Mouse (Mus musculus): ENCODE results near the gene S100a16.

The S100a16 gene

DNA sequence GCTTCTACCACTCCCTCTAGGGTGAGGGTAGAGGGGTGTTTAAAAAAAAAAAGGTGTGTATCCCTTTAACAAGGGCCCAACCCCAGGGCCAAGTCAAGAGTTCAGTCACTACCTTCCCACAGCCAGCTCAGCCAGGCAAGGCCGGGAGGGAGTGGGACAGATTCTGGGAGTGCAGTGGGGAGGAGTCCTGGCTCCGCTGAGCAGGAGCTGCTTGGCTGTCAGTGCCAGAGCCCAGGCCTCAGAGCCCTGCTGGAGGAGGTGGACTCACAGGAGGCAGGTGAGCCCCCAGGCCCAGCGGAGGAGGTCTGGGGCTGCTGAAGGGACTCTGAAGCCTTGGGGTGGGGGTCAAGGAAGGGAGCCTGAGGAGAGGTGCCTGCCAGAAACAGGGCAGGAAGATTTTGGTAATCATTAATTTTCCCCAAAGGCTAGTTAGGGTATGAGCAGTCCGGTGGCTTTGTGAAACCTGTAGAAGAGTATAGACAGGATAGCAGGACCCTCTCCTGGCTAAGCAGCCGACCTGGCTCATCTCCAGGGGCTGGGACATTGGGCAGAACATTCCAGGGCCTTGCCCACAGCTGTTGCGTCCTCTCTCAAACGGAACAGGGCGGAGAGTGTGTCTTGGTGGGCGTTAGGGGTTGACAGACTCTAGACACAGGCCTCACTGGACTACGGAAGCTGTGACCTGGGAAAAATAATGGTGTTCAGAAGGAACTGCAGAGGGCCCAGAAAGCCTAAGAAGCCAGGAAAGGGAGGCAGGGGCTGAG lies at the start of gene S100a16:
TSS of gene S100a16 (plus strand) at position 114 of the 764 bp plus-strand sequence.
- DNase-seq (ENCODE audit: low read depth, low spot score) = no peak

DNA sequence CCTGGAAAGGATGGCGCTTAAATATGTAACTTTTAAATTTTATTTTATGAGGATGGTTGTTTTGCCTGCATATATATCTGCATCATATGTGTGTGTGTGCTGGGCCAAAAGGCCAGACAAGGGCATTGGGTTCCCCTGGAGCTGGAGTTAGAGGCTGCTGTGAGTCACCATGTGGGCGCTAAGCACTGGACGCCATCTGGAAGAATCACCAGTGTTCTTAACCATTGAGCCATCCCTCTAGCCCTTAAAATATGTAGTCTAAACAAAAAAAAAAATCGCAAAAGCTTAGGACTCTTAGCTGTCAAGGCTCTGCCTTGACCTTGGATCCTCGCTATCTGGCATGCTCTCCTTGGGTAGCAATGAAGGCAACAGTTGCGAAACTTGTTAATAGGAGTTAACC lies 48.5 kb upstream of the S100a16 start:
- DNase-seq (ENCODE audit: low read depth, low spot score) = no peak

DNA sequence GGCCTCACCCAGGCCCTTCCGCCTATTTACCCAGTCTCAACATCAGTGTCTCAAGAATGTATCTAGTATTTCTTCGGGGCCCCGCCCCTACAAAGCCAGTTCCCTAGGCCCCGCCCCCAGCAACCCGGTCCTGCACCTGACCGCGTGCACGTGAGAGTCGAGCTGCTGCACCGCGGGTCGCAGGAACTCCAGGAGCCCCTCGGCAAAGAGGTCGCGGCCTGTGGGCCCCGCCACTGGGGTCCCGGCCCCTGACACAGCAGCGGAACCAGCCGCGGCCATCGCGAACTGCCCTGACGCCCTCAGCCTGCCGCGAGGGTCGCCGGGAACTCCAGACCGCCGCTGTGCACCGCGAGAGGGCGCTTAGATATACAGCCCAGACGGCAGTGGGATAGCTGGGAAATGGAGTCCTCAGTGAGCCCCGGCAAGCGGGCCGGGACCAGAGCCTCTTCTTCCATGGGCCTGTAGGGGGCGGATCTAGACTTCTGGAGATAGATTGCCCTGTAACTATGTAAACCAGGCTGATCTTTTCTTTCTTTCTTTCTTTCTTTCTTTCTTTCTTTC lies 46.3 kb upstream of the S100a16 start, which contains the start of gene Snapin:
TSS of gene Snapin (minus strand) at position 338 of the 561 bp plus-strand sequence.
- DNase-seq (ENCODE audit: low read depth, low spot score) = peak; percentile 97

DNA sequence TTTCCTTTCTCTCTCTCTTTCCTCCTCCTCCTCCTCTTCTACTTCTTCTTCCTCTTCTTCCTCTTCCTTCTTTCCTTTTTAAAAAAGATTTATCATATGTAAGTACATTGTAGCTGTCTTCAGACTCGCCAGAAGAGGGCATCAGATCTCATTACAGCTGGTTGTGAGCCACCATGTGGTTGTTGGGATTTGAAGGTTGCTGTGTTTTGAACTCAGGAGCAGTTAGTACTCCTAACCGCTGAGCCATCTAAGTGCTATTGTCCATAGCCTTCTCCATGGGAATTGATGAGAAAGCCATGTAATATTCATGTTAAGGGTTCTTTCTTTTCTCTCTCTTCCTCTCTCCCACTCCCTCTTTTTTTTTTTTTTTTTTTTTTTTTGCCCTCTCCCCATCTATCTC lies 45.7 kb upstream of the S100a16 start:
- peak; percentile 72 for DNase-seq (ENCODE audit: low read depth, low spot score)

DNA sequence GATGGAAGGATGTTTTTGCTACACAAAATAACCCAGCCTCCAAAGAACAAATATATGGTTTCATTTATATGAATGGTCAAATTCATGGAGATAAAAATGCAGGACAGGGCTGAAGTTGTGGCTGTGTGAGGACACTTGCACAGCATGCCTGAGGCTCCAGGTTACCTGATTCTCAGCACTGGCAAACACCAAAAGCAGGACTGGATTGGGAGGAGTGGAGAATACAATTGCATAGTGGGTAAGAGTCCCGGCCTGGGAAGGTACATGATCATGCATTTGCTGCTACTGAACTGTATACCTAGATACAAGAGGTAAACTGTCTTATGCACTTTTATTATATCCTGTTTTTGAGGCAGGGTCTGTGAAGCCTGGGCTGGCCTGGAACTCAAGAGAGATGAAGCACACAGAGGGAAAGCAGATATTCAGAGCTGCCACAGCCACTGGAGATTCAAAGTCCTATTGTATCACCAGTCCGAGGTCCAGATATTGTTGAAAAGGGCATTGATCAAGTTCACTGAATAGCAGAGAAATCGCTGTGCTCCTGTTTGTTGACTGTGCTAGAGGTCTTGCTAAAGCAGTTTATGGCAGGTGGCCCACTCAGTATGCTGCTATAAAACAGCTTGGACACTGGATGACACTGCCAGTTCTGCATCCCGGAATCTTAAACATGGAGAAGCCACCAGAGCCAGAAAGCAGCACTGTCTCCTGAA lies 43.1 kb upstream of the S100a16 start:
- DNase-seq (ENCODE audit: low read depth, low spot score) = no peak

DNA sequence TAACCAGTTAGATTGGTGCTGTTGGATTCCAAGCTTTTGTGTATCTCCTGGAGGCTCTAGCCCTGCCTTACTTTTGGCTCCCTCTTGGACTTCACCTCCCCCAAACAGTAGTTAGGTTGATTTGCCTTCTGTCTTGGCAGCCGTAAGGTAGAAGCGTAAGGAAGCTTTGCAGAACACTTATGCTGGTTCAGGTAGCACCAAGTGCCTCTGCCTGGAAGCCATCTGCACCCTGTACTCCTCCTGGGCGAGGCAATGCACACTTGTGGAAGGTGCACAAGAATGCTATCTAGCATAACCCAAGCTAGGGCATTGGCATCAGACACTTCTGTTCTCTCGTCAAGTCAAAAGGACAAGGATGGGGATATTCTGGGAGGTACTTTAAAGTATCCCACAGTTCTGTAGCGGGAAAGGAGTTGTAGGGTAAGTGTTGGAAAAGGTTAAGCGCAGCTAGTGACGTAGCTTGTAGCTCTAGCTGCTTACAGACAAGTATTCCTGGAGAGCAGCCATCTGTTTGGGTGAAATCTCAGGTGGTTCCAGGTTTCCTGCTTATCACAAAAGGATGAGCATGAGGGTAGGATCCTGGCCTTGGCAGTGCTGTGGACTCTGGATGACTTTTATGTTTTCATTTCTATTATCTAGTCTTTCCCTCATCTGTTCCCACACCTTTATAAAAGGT lies 41.1 kb upstream of the S100a16 start:
- no peak for DNase-seq (ENCODE audit: low read depth, low spot score)

DNA sequence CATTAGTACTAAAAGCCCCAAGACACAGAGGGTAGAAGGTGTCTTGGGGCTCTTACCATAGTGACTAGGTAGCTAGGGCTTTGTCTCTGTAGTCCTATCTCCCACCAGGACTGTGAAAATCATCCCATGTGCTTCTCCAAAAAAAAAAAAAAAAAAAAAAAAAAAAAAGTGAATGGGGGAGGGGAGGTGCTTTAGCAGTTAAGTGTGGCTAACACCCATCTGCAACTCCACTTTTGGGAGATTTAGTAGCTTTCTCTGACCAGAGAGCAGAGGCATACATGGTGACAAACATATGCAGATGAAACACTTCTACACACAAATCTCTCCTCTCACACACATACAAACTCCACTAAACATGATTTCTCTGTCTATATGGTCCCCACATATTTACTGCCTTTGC lies 39.5 kb upstream of the S100a16 start:
- DNase-seq (ENCODE audit: low read depth, low spot score) = no peak

DNA sequence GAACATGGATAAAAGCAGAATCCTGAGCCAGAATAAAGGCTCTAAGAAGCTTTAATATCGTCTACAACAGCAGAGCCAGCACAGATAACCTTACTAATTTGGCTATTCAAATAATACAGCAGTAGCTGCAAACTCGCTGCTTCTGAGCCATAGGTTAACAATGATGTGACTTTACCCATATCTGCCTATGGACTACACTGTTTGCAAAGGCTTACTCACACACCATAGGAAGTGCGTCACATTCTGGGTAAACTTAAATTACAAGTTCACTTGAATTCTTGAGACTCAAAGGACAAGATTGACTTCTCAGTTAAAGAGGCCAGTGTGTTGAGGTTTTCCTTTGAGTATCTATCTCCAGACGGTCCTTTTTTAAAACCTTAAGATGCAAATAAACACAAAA lies 33.6 kb upstream of the S100a16 start:
- DNase-seq (ENCODE audit: low read depth, low spot score) = no peak

DNA sequence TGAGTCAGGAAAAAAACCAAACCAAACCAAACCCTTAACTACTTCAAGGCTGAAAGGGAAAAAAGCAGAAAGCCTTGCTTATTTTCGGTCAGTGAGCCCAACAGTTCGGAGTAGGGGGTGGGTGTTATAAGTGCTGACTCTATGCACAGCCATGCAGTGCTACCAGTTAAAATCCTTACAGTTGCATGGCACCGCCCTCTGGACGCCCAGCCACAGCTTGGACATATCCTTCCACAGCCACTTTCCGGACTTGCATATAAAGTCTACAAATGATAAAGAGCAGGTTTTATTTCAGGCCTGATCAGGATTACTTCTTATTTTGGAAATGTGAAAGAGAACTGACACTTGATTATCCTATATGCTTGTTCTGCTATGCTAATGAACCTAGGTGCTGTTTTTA lies 31.8 kb upstream of the S100a16 start:
- no peak for DNase-seq (ENCODE audit: low read depth, low spot score)

DNA sequence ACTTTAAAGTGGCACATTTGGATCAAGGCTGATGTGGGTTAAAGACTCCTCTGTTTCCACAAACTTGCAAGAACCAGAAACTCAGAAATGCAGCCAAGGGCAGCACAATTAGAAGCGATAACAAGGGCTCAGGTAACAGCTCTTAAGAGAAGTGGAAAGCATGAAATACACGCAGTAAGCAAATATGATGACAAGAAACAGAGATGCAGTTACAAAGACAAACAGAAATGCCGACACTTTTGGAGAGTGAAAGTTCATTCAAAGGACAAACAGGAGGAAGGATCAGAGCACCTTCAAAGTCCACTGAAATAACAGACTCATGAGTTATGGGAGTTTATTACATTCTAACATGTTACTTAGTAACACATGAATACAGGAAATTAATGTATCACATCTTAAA lies 30.7 kb upstream of the S100a16 start:
- no peak for DNase-seq (ENCODE audit: low read depth, low spot score)

DNA sequence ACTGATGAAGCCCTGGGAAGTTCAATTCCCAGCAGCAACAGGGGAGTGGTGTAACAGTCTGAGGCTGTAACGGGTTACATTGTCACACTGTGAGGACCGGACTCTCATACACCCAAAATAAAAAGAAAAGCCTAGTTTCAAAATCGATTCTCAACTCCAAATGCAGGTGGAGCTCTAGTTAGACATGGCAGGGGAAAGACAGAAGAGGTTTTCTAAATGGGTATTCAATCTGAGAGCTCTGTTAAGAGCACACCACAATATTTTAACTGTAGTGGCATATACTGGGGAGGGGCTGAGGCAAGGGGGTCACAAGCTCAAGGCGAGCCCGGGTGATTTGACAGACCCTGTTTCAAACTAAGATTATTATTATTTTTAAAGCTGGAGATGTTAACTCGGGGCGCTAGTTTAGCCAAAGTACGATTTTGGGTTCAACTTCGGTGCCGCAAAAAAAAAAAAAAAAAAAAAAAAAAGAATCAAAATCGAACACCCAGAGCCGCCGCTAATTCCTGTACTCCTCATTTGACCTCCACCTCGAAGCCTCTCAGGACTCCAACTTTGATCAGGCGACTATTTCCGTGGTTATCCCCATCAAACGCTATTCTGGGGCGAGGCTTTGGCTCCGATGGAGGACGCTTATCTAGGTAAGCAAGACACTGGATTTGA lies 28.6 kb upstream of the S100a16 start:
- peak; percentile 35 for DNase-seq (ENCODE audit: low read depth, low spot score)

DNA sequence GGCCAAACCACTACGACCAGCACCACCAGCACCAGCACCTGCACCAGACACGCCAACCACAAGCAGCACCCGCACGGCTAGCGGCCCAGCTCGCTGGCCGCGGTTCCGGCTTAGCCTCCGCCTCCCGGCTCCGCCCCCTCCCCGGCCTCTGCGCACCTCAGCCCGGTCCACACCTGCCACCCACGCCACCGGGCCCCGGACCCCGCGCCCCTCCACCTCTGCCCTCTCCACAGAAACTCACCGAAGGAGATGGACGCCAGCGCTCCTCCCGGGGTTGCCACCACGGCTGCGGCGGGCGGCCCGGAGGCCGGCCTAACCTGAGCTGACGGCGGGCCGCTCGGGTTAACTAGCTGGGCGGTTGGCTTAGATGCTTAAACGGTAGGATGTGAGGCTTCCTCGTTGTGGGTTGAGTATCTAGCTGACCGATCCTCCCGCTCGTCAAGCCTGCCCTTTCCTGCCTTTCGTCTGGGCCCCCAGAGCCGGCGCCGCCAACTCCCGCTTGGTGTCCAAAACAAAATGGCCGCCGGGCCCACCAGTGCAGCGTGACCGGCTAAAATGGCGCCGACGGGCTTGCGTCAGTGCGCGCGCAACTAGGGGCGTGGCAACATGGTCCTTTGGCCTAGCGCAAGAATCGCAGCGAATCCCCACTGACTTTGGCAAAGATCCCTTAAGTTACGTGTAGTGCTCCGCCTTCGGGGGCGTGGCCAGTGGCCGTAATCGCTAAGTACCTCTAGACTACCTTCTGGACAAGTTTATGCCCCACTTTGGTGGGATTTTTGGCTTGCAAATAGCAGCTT lies 27.9 kb upstream of the S100a16 start, which contains the start of gene Chtop:
TSS of gene Chtop (minus strand) at position 549 of the 797 bp plus-strand sequence.
- DNase-seq (ENCODE audit: low read depth, low spot score) = peak; percentile 100

DNA sequence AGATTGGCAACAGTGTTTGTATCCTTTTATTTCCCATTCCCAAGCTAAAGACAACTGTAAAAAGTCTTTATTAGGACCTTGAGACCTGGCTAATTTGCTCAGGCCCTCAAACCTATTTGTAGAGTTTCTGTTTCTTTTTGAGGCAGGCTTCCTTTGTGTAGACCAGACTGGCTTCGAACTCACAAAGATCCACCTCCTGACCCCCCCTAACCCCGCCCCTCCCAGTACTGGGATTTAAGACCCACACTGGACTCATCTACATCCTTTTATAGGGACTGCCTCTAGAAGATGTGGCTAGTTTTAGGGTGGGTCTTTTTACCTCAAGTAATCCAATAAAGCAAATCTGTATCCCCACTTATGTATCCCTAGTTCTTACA lies 27.3 kb upstream of the S100a16 start:
- DNase-seq (ENCODE audit: low read depth, low spot score) = no peak

DNA sequence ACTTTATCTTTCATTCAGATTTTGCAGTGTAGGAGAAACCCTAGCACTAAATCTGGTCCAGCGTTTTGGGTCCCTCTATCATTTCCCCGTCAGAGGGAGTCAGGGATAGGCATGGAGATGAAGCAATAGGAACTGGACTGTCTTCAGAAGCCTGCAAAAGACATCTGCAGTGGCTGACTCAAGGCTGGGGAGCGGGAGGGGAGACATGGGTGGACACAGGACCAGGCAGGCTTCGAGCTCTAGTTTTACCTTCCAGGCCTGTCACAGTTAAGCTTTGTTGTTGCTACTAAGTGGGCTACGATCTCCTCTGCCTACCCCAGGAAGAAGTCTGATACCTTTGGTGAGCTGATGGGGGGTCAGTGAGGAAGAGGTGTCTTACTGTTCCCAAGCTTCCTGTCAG lies 24.8 kb upstream of the S100a16 start:
- no peak for DNase-seq (ENCODE audit: low read depth, low spot score)

DNA sequence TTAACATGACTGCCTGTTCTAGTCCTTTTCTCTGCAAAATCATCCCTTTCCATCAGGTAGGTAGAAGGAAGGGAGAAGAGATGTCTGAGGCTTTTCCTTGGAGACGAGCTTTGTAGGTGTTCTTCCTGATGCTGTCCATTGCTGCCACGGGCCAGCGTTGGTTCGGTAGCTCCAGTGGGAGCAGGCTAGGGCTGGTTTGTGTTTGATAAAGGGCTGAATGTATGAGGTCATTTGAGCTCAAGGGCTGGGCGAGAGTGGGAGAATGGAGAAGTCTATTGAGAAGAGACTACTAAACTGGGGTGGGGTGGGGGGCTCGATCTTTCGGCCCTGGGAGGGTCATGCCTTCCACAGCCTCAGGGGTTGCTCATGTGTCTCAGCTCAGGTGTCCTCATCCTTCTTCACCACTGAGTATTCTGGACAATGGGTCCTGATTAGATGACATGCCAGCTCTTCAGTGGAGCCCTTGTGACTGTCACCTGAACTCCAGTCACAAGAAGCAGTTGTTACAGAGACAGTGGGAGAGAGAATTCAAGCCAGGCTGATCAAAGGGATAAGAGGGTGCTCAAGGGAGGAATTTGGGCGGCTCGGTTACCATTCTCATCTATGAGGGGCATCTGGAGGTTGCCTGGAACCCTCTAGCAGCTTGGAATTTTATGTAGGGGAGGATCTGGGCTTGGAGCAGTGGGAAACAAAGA lies 24.0 kb upstream of the S100a16 start:
- no peak for DNase-seq (ENCODE audit: low read depth, low spot score)

DNA sequence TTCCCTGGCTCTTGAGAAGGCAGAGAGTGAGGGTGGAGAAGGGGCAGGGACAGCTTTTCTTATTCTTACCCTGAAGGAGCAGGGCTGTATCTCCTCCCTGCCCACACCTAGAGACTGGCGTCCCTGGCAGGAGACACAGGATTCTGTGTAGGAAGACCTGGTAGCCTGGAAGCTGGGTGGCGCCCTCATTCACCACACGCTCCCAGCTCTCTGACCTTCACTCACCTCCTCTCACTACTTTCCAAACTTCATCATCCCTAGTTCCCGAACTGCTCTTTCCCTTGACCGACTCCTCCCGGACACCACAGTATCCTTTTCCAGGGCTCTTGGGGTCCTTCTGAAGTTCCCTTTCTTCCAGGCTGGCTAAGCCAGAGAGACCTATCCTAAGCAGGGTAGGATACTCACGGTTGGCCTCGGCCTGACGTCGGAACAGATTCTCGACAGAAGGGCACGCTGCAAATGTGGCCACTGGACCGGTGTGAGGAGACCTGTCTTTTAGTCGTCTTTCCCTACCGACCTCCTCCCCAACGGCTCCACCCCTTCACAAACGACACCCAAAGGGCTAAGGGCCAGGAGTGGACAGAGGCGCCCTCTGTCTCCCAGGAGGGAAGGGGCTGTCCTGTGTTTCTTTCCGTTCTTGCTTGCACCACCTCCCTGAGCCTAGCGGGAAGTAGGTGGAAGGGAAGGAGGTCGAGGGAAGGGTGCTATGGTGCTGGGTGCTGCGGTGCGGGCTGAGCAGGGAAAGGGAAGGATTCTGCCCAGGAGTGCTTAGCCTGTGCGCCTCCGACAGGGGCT lies 23.1 kb upstream of the S100a16 start, which contains the start of the genes S100a1 and S100a13:
TSS of gene S100a1 (minus strand) at position 597 of the 795 bp plus-strand sequence.
TSS of gene S100a13 (plus strand) at position 640 of the 795 bp plus-strand sequence.
- peak; percentile 43 for DNase-seq (ENCODE audit: low read depth, low spot score)

DNA sequence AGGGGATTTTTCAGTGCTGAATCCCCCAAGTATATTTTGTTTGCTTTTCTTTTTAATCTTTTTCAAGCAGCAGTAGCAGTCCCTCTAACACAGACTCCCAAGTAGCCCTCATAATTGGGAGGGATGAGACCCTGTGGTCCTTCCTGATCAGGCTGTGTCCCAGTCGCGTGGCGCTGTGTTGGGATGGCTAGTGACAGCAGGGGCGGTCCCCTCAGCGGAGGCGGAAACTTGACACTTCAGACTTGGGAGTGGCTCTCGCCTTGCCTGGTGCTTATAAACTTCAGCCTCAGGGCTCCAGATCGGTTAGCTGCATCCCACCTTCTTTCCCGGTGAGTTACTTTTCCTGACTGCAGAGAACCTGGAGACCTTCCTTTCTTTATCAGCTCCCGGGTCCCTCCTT lies 22.4 kb upstream of the S100a16 start:
- DNase-seq (ENCODE audit: low read depth, low spot score) = peak; percentile 75

DNA sequence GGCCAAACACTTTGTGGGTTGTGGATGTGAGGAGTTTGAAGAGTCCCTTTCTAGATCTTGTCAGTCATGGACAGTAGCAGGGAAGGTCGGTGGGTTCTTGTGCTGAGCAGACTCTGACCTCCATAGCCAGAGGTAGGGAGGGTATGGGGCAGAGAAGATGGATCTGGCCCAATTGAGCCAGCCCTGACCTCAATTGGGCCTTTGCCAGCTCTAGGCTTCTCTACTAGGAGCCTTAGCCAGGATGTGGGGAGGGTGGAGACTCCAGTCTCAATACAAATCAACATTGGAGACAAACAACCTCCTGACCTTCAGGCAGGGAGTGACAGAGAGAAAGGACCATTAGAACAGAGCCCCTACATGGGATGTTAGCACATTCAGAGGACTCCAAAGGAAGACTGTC lies 21.8 kb upstream of the S100a16 start:
- peak; percentile 18 for DNase-seq (ENCODE audit: low read depth, low spot score)

DNA sequence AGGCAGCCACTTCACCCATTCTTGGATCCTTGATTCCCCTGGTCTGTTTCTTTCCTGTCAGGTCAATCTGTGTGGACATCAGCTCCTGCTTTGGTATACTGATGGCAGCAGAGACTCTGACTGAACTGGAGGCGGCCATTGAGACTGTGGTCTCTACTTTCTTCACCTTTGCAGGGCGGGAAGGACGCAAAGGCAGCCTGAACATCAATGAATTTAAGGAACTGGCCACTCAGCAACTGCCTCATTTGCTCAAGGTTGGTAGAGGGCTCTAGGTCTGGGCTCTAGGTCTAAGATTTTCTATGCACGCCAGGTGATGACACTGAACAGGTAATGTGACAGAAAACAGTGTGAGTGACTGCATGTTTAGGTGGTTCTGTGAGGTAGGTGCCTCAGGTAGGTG lies 21.3 kb upstream of the S100a16 start:
- DNase-seq (ENCODE audit: low read depth, low spot score) = no peak
